Mouse (Mus musculus) forebrain, embryonic 11.5 days (tissue): ENCODE data around the gene Ccnk. TPM values are rescaled to one million over a fixed set of nuclear protein-coding genes. Genes with fewer than 3 reads are reported as not detected.

Experiments
- ATAC-seq: fragments of 200-750 bp; cut with Nextera tagmentation; replicated peaks from 2 replicates; pipeline ENCODE4 v1.8.0; 2017; ENCODE audit warnings: moderate TSS enrichment; ENCODE audit not compliant: low FRiP score
- DNase-seq: peaks from one replicate; pipeline ENCODE4 v3.0.0-alpha.2; 2017; ENCODE audit warnings: low spot score
- H3K27ac ChIP-seq: fragments of 300-500 bp; sonication (generic); 2 replicates; pipeline ENCODE4 v1.5.1; 2014; ENCODE audit warnings: low read depth, low read length
- H3K27me3 ChIP-seq: fragments of 300-500 bp; sonication (generic); 2 replicates; pipeline ENCODE4 v1.6.1; 2014; ENCODE audit warnings: mild to moderate bottlenecking, low read length, mixed read lengths; ENCODE audit not compliant: control insufficient read depth, insufficient read depth
- H3K36me3 ChIP-seq: fragments of 300-500 bp; sonication (generic); 2 replicates; pipeline ENCODE4 v1.6.1; 2014; ENCODE audit warnings: mild to moderate bottlenecking, low read length, moderate library complexity, mixed read lengths; ENCODE audit not compliant: control insufficient read depth, insufficient read depth
- H3K4me1 ChIP-seq: fragments of 300-500 bp; sonication (generic); replicated peaks from 2 replicates; pipeline ENCODE4 v1.6.1; 2014; ENCODE audit warnings: low read length, mixed read lengths; ENCODE audit not compliant: control insufficient read depth, insufficient read depth
- H3K4me2 ChIP-seq: fragments of 300-500 bp; sonication (generic); 2 replicates; pipeline ENCODE4 v1.6.1; 2014; ENCODE audit warnings: low read depth, mild to moderate bottlenecking, low read length, moderate library complexity, mixed read lengths; ENCODE audit not compliant: severe bottlenecking
- H3K4me3 ChIP-seq: fragments of 300-500 bp; sonication (generic); 2 replicates; pipeline ENCODE4 v1.5.1; 2014; ENCODE audit warnings: low read depth, low read length
- H3K9ac ChIP-seq: fragments of 300-500 bp; sonication (generic); 2 replicates; pipeline ENCODE4 v1.6.1; 2014; ENCODE audit warnings: low read length
- H3K9me3 ChIP-seq: fragments of 300-500 bp; sonication (generic); 2 replicates; pipeline ENCODE4 v1.6.1; 2016; ENCODE audit warnings: low read length, mixed read lengths; ENCODE audit not compliant: control insufficient read depth
- whole genome bisulfite sequencing: fragments of 180-500 bp; shearing (Covaris S2); extraction: QIAGEN DNeasy Blood & Tissue Kit; methylation state at CpG from one replicate; pipeline ENCODE4 v1.1.7; 2014; 5-methylcytosine and 5-hydroxymethylcytosine counted together
- polyA plus RNA-seq: library from polyadenylated mRNA; unstranded; fragments of >200 nt; fragmentation: Nextera tagmentation; extraction: Ambion mirVana; gene quantifications from 2 replicates; pipeline ENCODE4 v1.2.1, GENCODE M21; 2014

Ccnk gene
- polyA plus RNA-seq, 1 experiment from 2014 or later: 5.0 TPM

DNA sequence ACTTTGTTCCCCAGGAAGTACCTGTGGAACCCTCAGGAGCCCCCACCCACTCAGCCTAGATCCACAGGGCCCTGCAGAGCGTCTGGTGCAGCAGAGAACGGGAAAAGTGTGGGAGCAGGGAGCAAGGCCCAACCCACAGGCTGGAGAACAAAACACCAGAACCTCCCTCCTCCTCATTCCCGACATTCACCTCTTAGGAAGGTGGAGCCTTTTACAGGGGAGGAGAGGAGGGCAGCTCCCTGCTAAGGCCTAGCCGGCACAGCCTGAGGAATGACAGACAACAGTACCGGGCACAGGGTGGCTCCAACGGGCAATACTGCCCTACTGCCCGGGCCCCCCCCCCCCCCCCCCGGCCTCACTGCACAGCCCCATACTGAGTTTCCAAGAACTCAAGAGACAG lies 44.0 kb downstream of the Ccnk start:
- H3K4me1 ChIP-seq: peaks cover 26% of the 10 kb centered on the region
- no peak overlapping the region for H3K4me3 ChIP-seq
- H3K36me3 ChIP-seq: no peaks in the 10 kb centered on the region
- no peak for DNase-seq
- no peak overlapping the region for H3K27ac ChIP-seq
- ATAC-seq: no peak
- no peaks in the 10 kb centered on the region for H3K27me3 ChIP-seq
- H3K4me2 ChIP-seq: no peak overlapping the region
- H3K9ac ChIP-seq: no peak overlapping the region; the same call in 1 of the 2 replicates
- H3K9me3 ChIP-seq: no peaks in the 10 kb centered on the region
- WGBS: 22% methylated on average over 7 of the region's 8 CpGs

- no peak for DNase-seq
- Histone ChIP-seq H3K4me2 (no peak overlapping the region), H3K4me1 (peaks cover 15% of the 10 kb centered on the region), H3K4me3 (no peak overlapping the region), H3K9me3 (no peaks in the 10 kb centered on the region), H3K27ac (no peak overlapping the region), H3K27me3 (no peaks in the 10 kb centered on the region), H3K36me3 (no peaks in the 10 kb centered on the region), H3K9ac (0 out of 2 replicates have a peak overlapping the region, but pooled peaks have one; percentile 5)
- ATAC-seq: no peak
- 72% methylated on average over 7 of the region's 7 CpGs for WGBS
Observed at GRCm38 (mm10) chr12:108225781-108226180, 46.4 kb downstream of the Ccnk start.

DNA sequence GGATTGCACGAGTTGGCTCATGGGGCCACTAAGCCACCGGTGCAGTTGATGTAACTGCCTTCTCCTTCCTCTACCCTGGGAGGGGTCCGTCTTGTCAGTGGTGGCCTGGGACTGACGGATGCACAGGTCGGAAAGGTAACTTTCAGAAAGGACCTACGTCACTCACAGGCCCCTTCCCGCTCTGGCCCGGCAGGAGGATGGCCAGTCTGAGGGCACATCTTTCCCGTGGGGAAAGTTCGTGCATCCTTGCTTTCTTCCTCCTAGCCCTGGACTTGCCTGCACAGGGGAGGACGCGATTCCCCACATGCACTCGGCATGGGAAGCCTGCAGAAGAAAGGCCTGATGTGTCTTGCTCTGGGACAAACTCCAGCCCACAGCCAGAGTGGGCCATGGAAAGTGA lies 46.8 kb downstream of the Ccnk start:
- Histone ChIP-seq H3K36me3 (no peaks in the 10 kb centered on the region), H3K4me1 (peaks cover 16% of the 10 kb centered on the region), H3K27me3 (no peaks in the 10 kb centered on the region), H3K9me3 (no peaks in the 10 kb centered on the region), H3K9ac (0 out of 2 replicates have a peak overlapping the region, but pooled peaks have one; percentile 5), H3K4me2 (no peak overlapping the region), H3K27ac (no peak overlapping the region), H3K4me3 (no peak overlapping the region)
- WGBS: 79% methylated on average over 13 of the region's 13 CpGs
- no peak for ATAC-seq
- DNase-seq: no peak

DNA sequence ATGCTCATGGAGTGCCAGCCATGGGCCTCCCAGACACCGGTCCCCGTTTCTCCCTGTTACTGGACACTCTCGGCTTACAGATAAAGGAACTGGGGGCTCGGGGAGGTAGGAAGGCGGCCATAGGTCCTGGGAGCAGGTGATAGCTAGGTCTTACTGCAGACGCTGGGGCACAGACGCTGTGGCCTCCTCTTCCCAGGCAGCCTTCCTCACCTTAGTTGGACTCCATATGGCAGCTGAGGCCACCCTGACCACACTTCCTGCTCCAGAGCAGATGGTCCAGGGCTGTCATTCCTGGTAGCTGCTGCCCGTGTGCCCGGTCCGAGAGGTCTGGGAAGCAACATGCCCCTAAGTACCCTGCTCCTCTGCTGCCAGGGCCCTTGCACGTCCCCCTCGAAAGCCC lies 47.6 kb downstream of the Ccnk start:
- H3K4me3 ChIP-seq: no peak overlapping the region
- DNase-seq (no peak), ATAC-seq (no peak)
- H3K9ac ChIP-seq: no peak overlapping the region
- no peaks in the 10 kb centered on the region for H3K9me3 ChIP-seq
- no peak overlapping the region for H3K4me2 ChIP-seq
- H3K4me1 ChIP-seq: peaks cover 19% of the 10 kb centered on the region
- no peaks in the 10 kb centered on the region for H3K36me3 ChIP-seq
- H3K27me3 ChIP-seq: no peaks in the 10 kb centered on the region
- H3K27ac ChIP-seq: no peak overlapping the region
- 89% methylated on average over 12 of the region's 12 CpGs for WGBS

- no peak for ATAC-seq
- Histone ChIP-seq H3K9me3 (no peaks in the 10 kb centered on the region), H3K4me3 (no peak overlapping the region), H3K4me2 (no peak overlapping the region), H3K4me1 (peaks cover 24% of the 10 kb centered on the region), H3K9ac (no peak overlapping the region), H3K27ac (no peak overlapping the region), H3K27me3 (no peaks in the 10 kb centered on the region), H3K36me3 (no peaks in the 10 kb centered on the region)
- DNase-seq: no peak
- WGBS: 88% methylated on average over 16 of the region's 16 CpGs
Observed at GRCm38 (mm10) chr12:108227527-108227926, 48.1 kb downstream of the Ccnk start.

GRCm38 (mm10) chr12:108230077-108230476 lies 50.7 kb downstream of the Ccnk start:
- Histone ChIP-seq H3K4me1 (peaks cover 15% of the 10 kb centered on the region), H3K9me3 (no peaks in the 10 kb centered on the region), H3K27me3 (no peaks in the 10 kb centered on the region), H3K36me3 (no peaks in the 10 kb centered on the region), H3K9ac (no peak overlapping the region), H3K27ac (no peak overlapping the region), H3K4me2 (no peak overlapping the region), H3K4me3 (no peak overlapping the region)
- 85% methylated on average over 12 of the region's 12 CpGs for WGBS
- no peak for ATAC-seq
- no peak for DNase-seq

DNA sequence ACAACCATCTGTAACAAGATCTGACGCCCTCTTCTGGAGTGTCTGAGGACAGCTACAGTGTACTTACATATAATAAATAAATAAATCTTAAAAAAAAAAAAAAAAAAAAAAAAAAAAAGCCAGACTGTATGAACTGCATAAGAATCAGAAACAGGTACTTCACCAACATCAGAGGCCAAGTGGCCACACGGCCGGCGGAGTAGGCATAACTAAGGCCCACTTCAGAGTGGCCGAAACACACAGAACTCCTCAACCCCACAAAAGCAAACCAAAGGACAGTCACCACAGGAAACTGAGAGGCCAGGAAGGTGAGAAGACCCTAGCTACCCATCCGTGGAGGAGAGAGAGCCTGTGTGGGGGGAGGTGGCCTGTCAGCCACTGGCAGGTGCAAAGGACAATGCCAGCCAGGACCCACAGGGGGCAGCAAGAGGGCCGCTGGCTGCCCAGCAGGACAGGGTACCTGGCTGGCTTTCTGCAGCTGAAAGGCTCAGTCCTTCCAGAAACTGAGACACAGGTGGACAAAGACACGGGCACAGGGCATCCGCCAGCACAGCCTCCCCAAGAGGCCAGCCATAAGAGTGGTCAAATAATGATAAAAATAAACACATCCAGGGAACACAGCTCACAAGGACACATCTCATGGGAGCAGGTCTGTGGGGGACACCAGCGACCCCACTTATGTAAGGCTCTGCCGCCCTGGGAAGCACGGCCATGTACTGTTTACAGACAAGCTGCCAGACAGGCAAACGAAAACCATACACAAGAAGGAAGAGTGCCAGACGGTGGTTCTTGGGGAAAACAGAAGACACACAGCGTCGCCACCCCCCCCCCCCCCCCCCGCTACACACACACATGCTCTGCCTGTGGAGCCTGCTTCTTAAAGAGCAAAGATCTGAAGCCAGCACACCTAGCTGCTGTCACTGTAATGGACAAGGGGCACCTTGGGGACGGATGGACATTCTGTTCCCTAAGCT lies 51.7 kb downstream of the Ccnk start:
- Histone ChIP-seq H3K36me3 (no peaks in the 10 kb centered on the region), H3K4me1 (peaks cover 10% of the 10 kb centered on the region), H3K27ac (no peak overlapping the region), H3K9ac (no peak overlapping the region), H3K27me3 (no peaks in the 10 kb centered on the region), H3K4me2 (no peak overlapping the region), H3K4me3 (no peak overlapping the region), H3K9me3 (no peaks in the 10 kb centered on the region)
- DNase-seq: no peak
- 70% methylated on average over 16 of the region's 18 CpGs for WGBS
- 0 out of 2 replicates have a peak, but pooled peaks have one; percentile 20 for ATAC-seq

DNA sequence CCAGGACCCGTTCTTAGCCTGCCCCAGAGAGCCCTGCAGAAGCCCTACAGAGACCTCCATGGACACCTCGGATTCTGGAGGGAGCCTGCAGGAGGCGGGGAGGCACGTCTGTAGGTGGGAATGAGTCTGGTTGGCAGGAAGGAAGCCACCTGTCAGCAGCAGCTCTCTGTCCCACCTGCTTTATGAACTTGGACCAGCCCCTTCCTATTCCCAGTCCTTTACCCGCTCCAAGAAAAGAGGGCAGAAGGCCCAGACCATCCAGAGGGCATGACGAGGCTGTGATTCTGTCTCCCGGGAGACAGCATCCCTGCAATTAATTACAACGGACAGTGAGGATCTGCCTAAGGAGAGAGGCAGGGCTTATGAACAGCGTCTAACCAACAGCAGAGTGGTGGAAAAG lies 52.5 kb downstream of the Ccnk start:
- Histone ChIP-seq H3K27ac (0 out of 2 replicates have a peak overlapping the region, but pooled peaks have one; percentile 25), H3K36me3 (no peaks in the 10 kb centered on the region), H3K4me3 (no peak overlapping the region), H3K4me2 (no peak overlapping the region), H3K9ac (no peak overlapping the region), H3K9me3 (no peaks in the 10 kb centered on the region), H3K4me1 (peaks cover 10% of the 10 kb centered on the region), H3K27me3 (no peaks in the 10 kb centered on the region)
- no peak for ATAC-seq
- WGBS: 48% methylated on average over 9 of the region's 9 CpGs
- no peak for DNase-seq
